Mouse (Mus musculus): Measurements from ENCODE around the gene Tead3. TPM values are rescaled to one million over a fixed set of nuclear protein-coding genes. Genes with fewer than 3 reads are reported as not detected.
"Not testable (repeated sequence)": the region's sequence is repeated elsewhere in the genome, so short reads cannot be mapped to it uniquely, and the experiment has no call there.

Tead3 gene
- polyA plus RNA-seq, 1 experiment = 21.5 TPM

GRCm38 (mm10) chr17:28331241-28332112, 19.1 kb downstream of the Tead3 start:
- peaks cover 35% of the 10 kb centered on the region for H3K36me3 ChIP-seq (ENCODE audit: control insufficient read depth, insufficient read depth)
- TF ChIP-seq MYOD1 (IDR thresholded peaks at IDR 0.05; ENCODE audit: control insufficient read depth, insufficient read length, low read depth) (peak; percentile 35), USF1 (IDR thresholded peaks at IDR 0.05; ENCODE audit: low read depth) (no peak)

GRCm38 (mm10) chr17:28330590-28330989, 20.0 kb downstream of the Tead3 start:
- Histone ChIP-seq H3ac (ENCODE audit: control insufficient read depth, insufficient read length, low read depth) (peak overlapping the region; percentile 25), H3K36me3 (ENCODE audit: control insufficient read depth, insufficient read depth) (peaks cover 35% of the 10 kb centered on the region), H3K4me3 (ENCODE audit: insufficient read depth, poor library complexity, severe bottlenecking) (peak overlapping the region; percentile 98), H3K79me3 (ENCODE audit: low read depth) (peaks cover 25% of the 10 kb centered on the region), H3K79me2 (ENCODE audit: control insufficient read depth, insufficient read depth) (peaks cover 33% of the 10 kb centered on the region)
- H3K27me3 ChIP-seq (ENCODE audit: control insufficient read depth, insufficient read depth, insufficient read length) = not testable (repeated sequence)

More at GRCm38 (mm10) chr17:28331241-28332112, 19.1 kb downstream of the Tead3 start:
- H3ac ChIP-seq (ENCODE audit: control insufficient read depth, insufficient read length, low read depth) = peak overlapping the region; percentile 32
- H3K27me3 ChIP-seq (ENCODE audit: control insufficient read depth, insufficient read depth, insufficient read length) = no peaks in the 10 kb centered on the region
- peaks cover 33% of the 10 kb centered on the region for H3K79me2 ChIP-seq (ENCODE audit: control insufficient read depth, insufficient read depth)
- peaks cover 25% of the 10 kb centered on the region for H3K79me3 ChIP-seq (ENCODE audit: low read depth)
- H3K4me3 ChIP-seq (ENCODE audit: insufficient read depth, poor library complexity, severe bottlenecking) = peak overlapping the region; percentile 98

DNA sequence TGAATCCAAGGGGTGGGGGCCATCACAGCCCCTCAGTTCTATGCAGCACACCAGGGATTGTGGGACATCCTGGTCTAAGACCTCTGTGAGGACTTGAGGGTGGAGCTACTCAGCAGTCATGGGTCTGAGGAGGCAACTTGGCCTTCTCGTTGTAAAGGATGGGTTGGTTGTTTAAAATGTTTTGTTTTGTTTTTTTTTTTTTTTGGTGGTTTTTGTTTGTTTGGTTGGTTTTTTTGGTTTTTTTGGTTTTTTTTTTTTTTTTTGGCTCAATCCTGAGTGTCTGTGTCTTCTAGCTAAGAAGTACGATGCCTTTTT, 20.4 kb downstream of the Tead3 start:
- peak overlapping the region; percentile 86 for H3ac ChIP-seq (ENCODE audit: control insufficient read depth, insufficient read length, low read depth)
- peak overlapping the region; percentile 98 for H3K4me3 ChIP-seq (ENCODE audit: insufficient read depth, poor library complexity, severe bottlenecking)
- peaks cover 25% of the 10 kb centered on the region for H3K79me3 ChIP-seq (ENCODE audit: low read depth)
- H3K79me2 ChIP-seq (ENCODE audit: control insufficient read depth, insufficient read depth) = peaks cover 33% of the 10 kb centered on the region
- TF ChIP-seq USF1 (IDR thresholded peaks at IDR 0.05; ENCODE audit: low read depth) (no peak), MYOD1 (IDR thresholded peaks at IDR 0.05; ENCODE audit: control insufficient read depth, insufficient read length, low read depth) (no peak), CTCF (IDR thresholded peaks at IDR 0.05; ENCODE audit: control insufficient read depth, insufficient read depth, insufficient read length) (no peak), MYOG (IDR thresholded peaks at IDR 0.05; ENCODE audit: control insufficient read depth, extremely low read depth, insufficient read length) (no peak), FOSL1 (IDR thresholded peaks at IDR 0.05; ENCODE audit: insufficient read depth, low read length, poor library complexity, severe bottlenecking) (no peak), CEBPB (IDR thresholded peaks at IDR 0.05; ENCODE audit: low read depth) (no peak), MAX (IDR thresholded peaks at IDR 0.05) (no peak)
- H3K36me3 ChIP-seq (ENCODE audit: control insufficient read depth, insufficient read depth) = peaks cover 35% of the 10 kb centered on the region
- H3K27me3 ChIP-seq (ENCODE audit: control insufficient read depth, insufficient read depth, insufficient read length) = no peaks in the 10 kb centered on the region

- no peak for TF ChIP-seq CTCF (IDR thresholded peaks at IDR 0.05; ENCODE audit: control insufficient read depth, insufficient read depth, insufficient read length)
- no peak for TF ChIP-seq MYOG (IDR thresholded peaks at IDR 0.05; ENCODE audit: control insufficient read depth, extremely low read depth, insufficient read length)
- no peak for TF ChIP-seq CEBPB (IDR thresholded peaks at IDR 0.05; ENCODE audit: low read depth)
- no peak for TF ChIP-seq USF1 (IDR thresholded peaks at IDR 0.05; ENCODE audit: low read depth)
- no peak for TF ChIP-seq MYOD1 (IDR thresholded peaks at IDR 0.05; ENCODE audit: control insufficient read depth, insufficient read length, low read depth)
- TF ChIP-seq MAX (IDR thresholded peaks at IDR 0.05) = no peak
- H3K36me3 ChIP-seq (ENCODE audit: control insufficient read depth, insufficient read depth) = peaks cover 35% of the 10 kb centered on the region
- H3K79me2 ChIP-seq (ENCODE audit: control insufficient read depth, insufficient read depth) = peaks cover 33% of the 10 kb centered on the region
- H3K79me3 ChIP-seq (ENCODE audit: low read depth) = peaks cover 25% of the 10 kb centered on the region
- peak overlapping the region; percentile 86 for H3ac ChIP-seq (ENCODE audit: control insufficient read depth, insufficient read length, low read depth)
- no peaks in the 10 kb centered on the region for H3K27me3 ChIP-seq (ENCODE audit: control insufficient read depth, insufficient read depth, insufficient read length)
- peak overlapping the region; percentile 98 for H3K4me3 ChIP-seq (ENCODE audit: insufficient read depth, poor library complexity, severe bottlenecking)
Observed at GRCm38 (mm10) chr17:28329503-28330231, 20.9 kb downstream of the Tead3 start.

GRCm38 (mm10) chr17:28328946-28329345, 21.7 kb downstream of the Tead3 start:
- Histone ChIP-seq H3K79me2 (ENCODE audit: control insufficient read depth, insufficient read depth) (peaks cover 33% of the 10 kb centered on the region), H3K36me3 (ENCODE audit: control insufficient read depth, insufficient read depth) (peaks cover 40% of the 10 kb centered on the region), H3K4me3 (ENCODE audit: insufficient read depth, poor library complexity, severe bottlenecking) (peak overlapping the region; percentile 98), H3ac (ENCODE audit: control insufficient read depth, insufficient read length, low read depth) (peak overlapping the region; percentile 86), H3K27me3 (ENCODE audit: control insufficient read depth, insufficient read depth, insufficient read length) (no peaks in the 10 kb centered on the region), H3K79me3 (ENCODE audit: low read depth) (peaks cover 25% of the 10 kb centered on the region)
- TF ChIP-seq MYOD1 (IDR thresholded peaks at IDR 0.05; ENCODE audit: control insufficient read depth, insufficient read length, low read depth) (no peak), MYOG (IDR thresholded peaks at IDR 0.05; ENCODE audit: control insufficient read depth, extremely low read depth, insufficient read length) (no peak), MAX (IDR thresholded peaks at IDR 0.05) (no peak), FOSL1 (IDR thresholded peaks at IDR 0.05; ENCODE audit: insufficient read depth, low read length, poor library complexity, severe bottlenecking) (no peak), CEBPB (IDR thresholded peaks at IDR 0.05; ENCODE audit: low read depth) (no peak), USF1 (IDR thresholded peaks at IDR 0.05; ENCODE audit: low read depth) (no peak), CTCF (IDR thresholded peaks at IDR 0.05; ENCODE audit: control insufficient read depth, insufficient read depth, insufficient read length) (no peak)

Data from C2C12 (cell line).